15 mouse cellular contexts compared by ENCODE assay signal in the genomic region with DNA sequence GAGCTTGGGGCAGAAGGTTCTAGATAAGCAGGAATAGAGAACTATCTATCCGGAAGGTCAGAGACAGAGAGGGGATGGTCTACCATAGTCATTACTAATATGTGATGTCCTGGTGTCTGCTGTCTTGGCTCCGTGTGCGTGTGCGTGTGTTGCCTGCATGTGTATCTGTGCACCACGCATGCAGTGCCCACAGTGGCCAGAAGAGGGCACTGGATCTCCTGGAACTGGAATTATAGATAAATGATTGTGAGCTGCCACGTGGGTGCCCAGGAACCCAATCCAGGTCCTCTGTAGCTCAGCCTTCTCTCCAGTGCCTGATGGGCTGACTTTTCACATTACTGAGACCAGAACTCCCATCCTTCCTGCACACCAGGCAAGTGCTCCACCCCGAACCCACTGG. TPM values are rescaled to one million over a fixed set of nuclear protein-coding genes. Genes with fewer than 3 reads are reported as not detected.
DNase-seq lines count a peak whose midpoint lies in the region; ATAC-seq and TF ChIP-seq lines count a peak whose summit lies in the region.
"Had no signal": no experiment of that assay in that cellular context is flagged by ENCODE, and none has a peak within 500 bp of the region (broad histone marks: within the 10 kb centered on the region; RNA-seq: fewer than 3 reads in every experiment).

No protein-coding gene starts in this region.

- peak; percentile 56 for TF ChIP-seq CTCF in layer of hippocampus, adult 2 months (conservative IDR thresholded peaks at IDR 0.05)

- H3K27ac ChIP-seq in layer of hippocampus, adult 2 months = no peak overlapping the region

- ATAC-seq in CD4-positive, CD25-positive, alpha-beta regulatory T cell, adult 4 months = no peak
- no peak for ATAC-seq in frontal cortex, adult (ENCODE audit: low TSS enrichment)
- ATAC-seq: inflammation-experienced regulatory T-cells, adult 6 months had no signal

- DNase-seq in CD4-positive, CD25-positive, alpha-beta regulatory T cell, adult 2 months (ENCODE audit: low read depth, low spot score) = peak; percentile 40
- no peak for DNase-seq in layer of hippocampus, adult 2 months (ENCODE audit: low spot score in 2 of 2)
- DNase-seq in layer of hippocampus, adult 9-10 months (ENCODE audit: low spot score) = no peak
- DNase-seq in thymus, postnatal 4 days = peak; percentile 48
- no peak for DNase-seq in thymus, postnatal 10 days (ENCODE audit: low spot score in 2 of 2)
- no peak for DNase-seq in spleen, postnatal 14 days (ENCODE audit: low spot score in 2 of 2)
- DNase-seq: adrenal gland, adult 8-10 months; lung, adult 18-20 months; midbrain, embryonic 14.5 days had no signal

- H3K4me3 ChIP-seq in layer of hippocampus, adult 2 months = no peak overlapping the region
- H3K4me3 ChIP-seq: forebrain, embryonic 12.5 days; heart, embryonic 12.5 days had no signal

RNA-seq across cellular contexts. Expression of gene Myl2, which starts 21.0 kb away (rescaled TPM):
- polyA plus RNA-seq in CD4-positive, CD25-positive, alpha-beta regulatory T cell, adult 4 months (2017; shearing (Covaris generic)) = not detected
- total RNA-seq in layer of hippocampus, adult 2 months (2021) = under 1 TPM in 1 of 2 experiments, not detected in 1; 0.88 TPM
- total RNA-seq: adrenal gland, adult 8-10 months; common myeloid progenitor, adult 5-6 weeks had no signal

RNA-seq across cellular contexts. Expression of gene Cux2, which starts 29.9 kb away (rescaled TPM):
- under 1 TPM in 1 of 2 experiments, not detected in 1; 0.15 TPM for polyA plus RNA-seq in CD4-positive, CD25-positive, alpha-beta regulatory T cell, adult 4 months (2017; shearing (Covaris generic))
- 10 to 100 TPM; 30.0 to 30.9 TPM for total RNA-seq in layer of hippocampus, adult 2 months (2021)
- total RNA-seq: common myeloid progenitor, adult 5-6 weeks had no signal

Comparison
In these comparisons a context has a peak if more than half of its experiments do, and no peak if none do; other contexts are left out.
1. DNase-seq: peak in CD4-positive, CD25-positive, alpha-beta regulatory T cell, adult 2 months (single experiment) and thymus, postnatal 4 days (single experiment); none in layer of hippocampus, adult 2 months (0 of 2), layer of hippocampus, adult 9-10 months (single experiment), thymus, postnatal 10 days (0 of 2) and spleen, postnatal 14 days (0 of 2).